Mouse (Mus musculus) ES-Bruce4 (cell line): ENCODE data around the gene Hopx.

Experiments used
- CTCF ChIP-seq: IDR thresholded peaks from one replicate; pipeline ENCODE4 v1.8.1; 2011; ENCODE audit warnings: low read depth, low read length
- EP300 ChIP-seq: IDR thresholded peaks from 2 replicates; pipeline ENCODE4 v1.6.1; 2011; ENCODE audit warnings: low read depth, low read length; ENCODE audit not compliant: insufficient read depth

- no peak for TF ChIP-seq CTCF
- TF ChIP-seq EP300: no peak
Measured at GRCm38 (mm10) chr5:77124817-77125283, 9.9 kb upstream of the Hopx start.
